Mouse (Mus musculus) hindbrain, postnatal 0 days (tissue): ENCODE results near the gene Mtss1l. TPM values are rescaled to one million over a fixed set of nuclear protein-coding genes. Genes with fewer than 3 reads are reported as not detected.
A peak's percentile ranks its signal among the peaks of the same experiment; 100 is the strongest.

Experiments
- ATAC-seq: fragments of 200-750 bp; cut with Nextera tagmentation; 2 replicates; pipeline ENCODE4 v1.8.0; 2017; ENCODE audit warnings: mild to moderate bottlenecking, moderate TSS enrichment, moderate library complexity
- DNase-seq: peaks from one replicate; pipeline ENCODE4 v3.0.0-alpha.2; 2015; ENCODE audit warnings: low spot score
- H3K27ac ChIP-seq: fragments of 300-500 bp; sonication (generic); 2 replicates; pipeline ENCODE4 v1.5.1; 2014; ENCODE audit warnings: mild to moderate bottlenecking
- H3K27me3 ChIP-seq: fragments of 300-500 bp; sonication (generic); 2 replicates; pipeline ENCODE4 v1.6.1; 2014; ENCODE audit warnings: low read length, mixed read lengths; ENCODE audit not compliant: insufficient read depth
- H3K36me3 ChIP-seq: fragments of 300-500 bp; sonication (generic); 2 replicates; pipeline ENCODE4 v1.6.1; 2014; ENCODE audit warnings: low read length, mixed read lengths; ENCODE audit not compliant: insufficient read depth
- H3K4me1 ChIP-seq: fragments of 300-500 bp; sonication (generic); 2 replicates; pipeline ENCODE4 v1.6.1; 2014; ENCODE audit warnings: antibody characterized with exemption, low read length, mixed read lengths; ENCODE audit not compliant: insufficient read depth
- H3K4me2 ChIP-seq: fragments of 300-500 bp; sonication (generic); 2 replicates; pipeline ENCODE4 v1.6.1; 2014; ENCODE audit warnings: low read depth, mild to moderate bottlenecking, low read length, moderate library complexity, mixed read lengths
- H3K4me3 ChIP-seq: fragments of 300-500 bp; sonication (generic); 2 replicates; pipeline ENCODE4 v1.5.1; 2014; ENCODE audit warnings: low read length
- H3K9ac ChIP-seq: fragments of 300-500 bp; sonication (generic); replicated peaks from 2 replicates; pipeline ENCODE4 v1.6.1; 2014; ENCODE audit warnings: mild to moderate bottlenecking, low read length, moderate library complexity, mixed read lengths
- H3K9me3 ChIP-seq: fragments of 300-500 bp; sonication (generic); 2 replicates; pipeline ENCODE4 v1.6.1; 2016; ENCODE audit warnings: low read length, mixed read lengths
- CTCF ChIP-seq: IDR thresholded peaks from 2 replicates; pipeline ENCODE4 v1.5.1; 2016; ENCODE audit warnings: antibody characterized with exemption, control low read depth, low read depth
- WGBS: fragments of 180-500 bp; shearing (Covaris S2); extraction: QIAGEN DNeasy Blood & Tissue Kit; methylation state at CpG from one replicate; pipeline ENCODE4 v1.1.7; 2014; 5-methylcytosine and 5-hydroxymethylcytosine counted together
- polyA plus RNA-seq: library from polyadenylated mRNA; unstranded; fragments of >200 nt; fragmentation: Nextera tagmentation; extraction: Ambion mirVana; gene quantifications from 2 replicates; pipeline ENCODE4 v1.2.1, GENCODE M21; 2015
- total RNA-seq: library from RNA; depleted of rRNA; stranded (reverse); fragments of >200 nt; gene quantifications from 2 replicates; pipeline ENCODE4 v1.2.3, GENCODE M21; 2014

Gene Mtss1l
- total and polyA plus RNA-seq, 2 experiments from 2014 or later = 32.9 to 81.0 TPM

DNA sequence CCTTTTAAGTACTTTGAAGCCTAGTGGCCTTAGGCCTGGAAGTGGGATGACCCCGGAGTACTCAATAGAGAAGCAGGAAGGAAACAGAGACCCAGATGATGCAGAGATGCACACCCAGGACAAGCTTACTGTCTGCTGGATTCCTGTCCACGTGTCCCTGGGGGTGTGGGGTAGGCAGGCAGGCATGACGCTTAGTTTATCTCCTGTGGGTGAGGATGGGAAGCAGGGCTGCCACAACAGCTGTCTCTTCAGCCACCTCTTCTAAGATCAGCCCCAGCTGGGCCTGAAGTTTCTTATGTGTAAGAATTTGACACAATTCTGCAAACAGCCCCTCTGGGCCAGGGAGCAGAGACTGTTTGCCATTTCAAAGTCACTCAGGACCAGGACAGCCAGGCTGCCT is 42.3 kb upstream of the Mtss1l start:
- Histone ChIP-seq H3K9me3 (no peaks in the 10 kb centered on the region), H3K36me3 (0 out of 2 replicates have a peak, but pooled peaks cover 9% of the 10 kb centered on the region), H3K4me1 (no peaks in the 10 kb centered on the region), H3K4me2 (no peak overlapping the region), H3K4me3 (no peak overlapping the region), H3K9ac (no peak overlapping the region), H3K27ac (no peak overlapping the region), H3K27me3 (no peaks in the 10 kb centered on the region)
- no peak for TF ChIP-seq CTCF
- DNase-seq (no peak), ATAC-seq (no peak)
- WGBS = 82% methylated on average over 3 of the region's 3 CpGs

GRCm38 (mm10) chr8:110687726-110688125 is 33.5 kb upstream of the Mtss1l start:
- H3K27me3 ChIP-seq = no peaks in the 10 kb centered on the region
- 0 out of 2 replicates have a peak, but pooled peaks cover 3% of the 10 kb centered on the region for H3K36me3 ChIP-seq
- 65% methylated on average over 5 of the region's 5 CpGs for WGBS
- no peak for TF ChIP-seq CTCF
- no peak overlapping the region for H3K4me3 ChIP-seq
- H3K9me3 ChIP-seq = no peaks in the 10 kb centered on the region
- peak; percentile 71 for DNase-seq
- H3K9ac ChIP-seq = no peak overlapping the region
- peak; percentile 91 for ATAC-seq
- H3K4me1 ChIP-seq = peaks cover 2% of the 10 kb centered on the region; the same call in 1 of the 2 replicates
- peak overlapping the region; percentile 65 for H3K27ac ChIP-seq
- H3K4me2 ChIP-seq = no peak overlapping the region

- no peaks in the 10 kb centered on the region for H3K9me3 ChIP-seq
- H3K4me3 ChIP-seq = no peak overlapping the region
- H3K27me3 ChIP-seq = no peaks in the 10 kb centered on the region
- DNase-seq (no peak), ATAC-seq (no peak)
- TF ChIP-seq CTCF = no peak
- peaks cover 16% of the 10 kb centered on the region for H3K4me1 ChIP-seq
- H3K9ac ChIP-seq = no peak overlapping the region
- H3K27ac ChIP-seq = no peak overlapping the region
- H3K4me2 ChIP-seq = no peak overlapping the region
- WGBS = 87% methylated on average over 9 of the region's 9 CpGs
- H3K36me3 ChIP-seq = peaks cover 3% of the 10 kb centered on the region; the same call in 1 of the 2 replicates
These were observed 31.3 kb upstream of the Mtss1l start for GRCm38 (mm10) chr8:110689961-110690360.

- no peak for TF ChIP-seq CTCF
- Histone ChIP-seq H3K4me3 (no peak overlapping the region), H3K9me3 (no peaks in the 10 kb centered on the region), H3K27me3 (no peaks in the 10 kb centered on the region), H3K36me3 (peaks cover 3% of the 10 kb centered on the region; the same call in 1 of the 2 replicates), H3K4me1 (peaks cover 24% of the 10 kb centered on the region), H3K27ac (peak overlapping the region; percentile 80), H3K4me2 (no peak overlapping the region), H3K9ac (no peak overlapping the region)
- 69% methylated on average over 5 of the region's 5 CpGs for WGBS
- ATAC-seq (no peak), DNase-seq (no peak)
These were observed 27.1 kb upstream of the Mtss1l start for GRCm38 (mm10) chr8:110694226-110694625.

GRCm38 (mm10) chr8:110694826-110695225 is 26.4 kb upstream of the Mtss1l start:
- peaks cover 3% of the 10 kb centered on the region; the same call in 1 of the 2 replicates for H3K36me3 ChIP-seq
- peak overlapping the region; percentile 80 for H3K27ac ChIP-seq
- no peak overlapping the region for H3K4me3 ChIP-seq
- H3K27me3 ChIP-seq = no peaks in the 10 kb centered on the region
- H3K4me2 ChIP-seq = no peak overlapping the region
- H3K9ac ChIP-seq = no peak overlapping the region
- H3K9me3 ChIP-seq = no peaks in the 10 kb centered on the region
- ATAC-seq (no peak), DNase-seq (peak; percentile 60)
- TF ChIP-seq CTCF = no peak
- peaks cover 25% of the 10 kb centered on the region for H3K4me1 ChIP-seq
- 40% methylated on average over 4 of the region's 4 CpGs for WGBS

DNA sequence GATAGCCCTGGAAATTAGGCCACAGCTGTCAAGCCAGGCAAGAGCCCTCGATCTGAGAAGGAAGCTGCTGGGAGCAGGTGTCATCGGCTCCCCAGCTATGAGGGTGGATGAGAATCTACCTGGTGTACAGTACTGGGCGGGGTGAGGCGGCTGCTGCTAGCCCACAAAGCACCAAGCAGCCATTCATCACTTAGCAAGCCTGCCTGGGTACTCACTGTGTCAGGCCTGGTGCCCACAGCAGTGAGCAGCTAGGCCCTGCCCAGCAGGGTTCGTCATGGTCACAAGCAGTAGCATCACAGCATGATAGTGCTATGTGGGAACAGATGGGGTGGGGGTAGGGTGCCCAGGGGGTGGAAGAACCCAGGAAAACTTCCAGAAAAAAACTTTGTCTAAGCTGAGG is 25.8 kb upstream of the Mtss1l start:
- peaks cover 3% of the 10 kb centered on the region; the same call in 1 of the 2 replicates for H3K36me3 ChIP-seq
- WGBS = 53% methylated on average over 5 of the region's 5 CpGs
- ATAC-seq (peak; percentile 70), DNase-seq (no peak)
- H3K9me3 ChIP-seq = no peaks in the 10 kb centered on the region
- no peak overlapping the region for H3K4me2 ChIP-seq
- H3K4me3 ChIP-seq = no peak overlapping the region
- H3K9ac ChIP-seq = no peak overlapping the region; the same call in 1 of the 2 replicates
- no peak for TF ChIP-seq CTCF
- H3K27ac ChIP-seq = peak overlapping the region; percentile 80
- no peaks in the 10 kb centered on the region for H3K27me3 ChIP-seq
- H3K4me1 ChIP-seq = peaks cover 27% of the 10 kb centered on the region

GRCm38 (mm10) chr8:110696051-110696450 is 25.2 kb upstream of the Mtss1l start:
- Histone ChIP-seq H3K4me2 (no peak overlapping the region), H3K4me3 (no peak overlapping the region), H3K4me1 (peaks cover 27% of the 10 kb centered on the region), H3K9ac (no peak overlapping the region), H3K9me3 (no peaks in the 10 kb centered on the region), H3K36me3 (peaks cover 3% of the 10 kb centered on the region; the same call in 1 of the 2 replicates), H3K27ac (peak overlapping the region; percentile 80), H3K27me3 (no peaks in the 10 kb centered on the region)
- DNase-seq = no peak
- TF ChIP-seq CTCF = no peak
- ATAC-seq = no peak
- 71% methylated on average over 4 of the region's 4 CpGs for WGBS
